Mouse (Mus musculus) lung, postnatal 0 days (tissue): ENCODE measurements around the gene Ufc1. TPM values are rescaled to one million over a fixed set of nuclear protein-coding genes. Genes with fewer than 3 reads are reported as not detected.

Experiments
- ATAC-seq: fragments of 200-750 bp; cut with Nextera tagmentation; 2 replicates; pipeline ENCODE4 v1.8.0; 2017; ENCODE audit warnings: moderate library complexity
- DNase-seq: peaks from one replicate; pipeline ENCODE4 v3.0.0-alpha.2; 2016; ENCODE audit warnings: low spot score
- H3K27ac ChIP-seq: fragments of 300-500 bp; sonication (generic); 2 replicates; pipeline ENCODE4 v1.5.1; 2014; ENCODE audit warnings: antibody characterized with exemption, mild to moderate bottlenecking, low read length, mixed read lengths
- H3K27me3 ChIP-seq: fragments of 300-500 bp; sonication (generic); replicated peaks from 2 replicates; pipeline ENCODE4 v1.6.1; 2014; ENCODE audit warnings: low read length, mixed read lengths; ENCODE audit not compliant: insufficient read depth
- H3K36me3 ChIP-seq: fragments of 300-500 bp; sonication (generic); 2 replicates; pipeline ENCODE4 v1.6.1; 2014; ENCODE audit warnings: low read length, mixed read lengths; ENCODE audit not compliant: insufficient read depth
- H3K4me1 ChIP-seq: fragments of 300-500 bp; sonication (generic); 2 replicates; pipeline ENCODE4 v1.6.1; 2014; ENCODE audit warnings: antibody characterized with exemption, low read depth, low read length, mixed read lengths; ENCODE audit not compliant: insufficient read depth
- H3K4me2 ChIP-seq: fragments of 300-500 bp; sonication (generic); replicated peaks from 2 replicates; pipeline ENCODE4 v1.6.1; 2014; ENCODE audit warnings: low read depth, mild to moderate bottlenecking, low read length, moderate library complexity, mixed read lengths
- H3K4me3 ChIP-seq: fragments of 300-500 bp; sonication (generic); 2 replicates; pipeline ENCODE4 v1.5.1; 2014; ENCODE audit warnings: low read depth, low read length
- H3K9ac ChIP-seq: fragments of 300-500 bp; sonication (generic); replicated peaks from 2 replicates; pipeline ENCODE4 v1.6.1; 2014; ENCODE audit warnings: low read depth, mild to moderate bottlenecking
- H3K9me3 ChIP-seq: fragments of 300-500 bp; sonication (generic); 2 replicates; pipeline ENCODE4 v1.6.1; 2016; ENCODE audit warnings: low read length, mixed read lengths
- CTCF ChIP-seq: IDR thresholded peaks from 2 replicates; pipeline ENCODE4 v1.5.1; 2016; ENCODE audit warnings: antibody characterized with exemption, mild to moderate bottlenecking
- EP300 ChIP-seq: IDR thresholded peaks from 2 replicates; pipeline ENCODE4 v1.6.1; 2016; ENCODE audit warnings: antibody characterized with exemption, mild to moderate bottlenecking, control low read depth
- WGBS: fragments of 180-500 bp; shearing (Covaris S2); extraction: QIAGEN DNeasy Blood & Tissue Kit; methylation state at CpG from one replicate; pipeline ENCODE4 v1.1.7; 2014; 5-methylcytosine and 5-hydroxymethylcytosine counted together
- polyA plus RNA-seq: library from polyadenylated mRNA; unstranded; fragments of >200 nt; fragmentation: Nextera tagmentation; extraction: Ambion mirVana; gene quantifications from 2 replicates; pipeline ENCODE4 v1.2.1, GENCODE M21; 2015

Gene Ufc1
- polyA plus RNA-seq, 1 experiment from 2014 or later: 100 TPM

- H3K4me1 ChIP-seq: peaks cover 9% of the 10 kb centered on the region; the same call in 1 of the 2 replicates
- no peak overlapping the region for H3K9ac ChIP-seq
- H3K36me3 ChIP-seq: peaks cover 34% of the 10 kb centered on the region; the same call in 1 of the 2 replicates
- DNase-seq (no peak), ATAC-seq (no peak)
- TF ChIP-seq EP300 (no peak), CTCF (no peak)
- H3K27me3 ChIP-seq: no peaks in the 10 kb centered on the region
- WGBS: 63% methylated on average over 11 of the region's 11 CpGs
- no peak overlapping the region for H3K4me2 ChIP-seq
- no peak overlapping the region for H3K27ac ChIP-seq
- H3K4me3 ChIP-seq: no peak overlapping the region
- no peaks in the 10 kb centered on the region for H3K9me3 ChIP-seq
Measured at GRCm38 (mm10) chr1:171275144-171275734, 19.6 kb downstream of the Ufc1 start.

- H3K9ac ChIP-seq: no peak overlapping the region
- H3K4me1 ChIP-seq: peaks cover 7% of the 10 kb centered on the region; the same call in 1 of the 2 replicates
- H3K36me3 ChIP-seq: peaks cover 34% of the 10 kb centered on the region; the same call in 1 of the 2 replicates
- ATAC-seq (no peak), DNase-seq (no peak)
- H3K27me3 ChIP-seq: no peaks in the 10 kb centered on the region
- no peak overlapping the region for H3K4me2 ChIP-seq
- 81% methylated on average over 12 of the region's 12 CpGs for WGBS
- TF ChIP-seq EP300: no peak
- TF ChIP-seq CTCF: no peak
- H3K9me3 ChIP-seq: no peaks in the 10 kb centered on the region
- no peak overlapping the region for H3K4me3 ChIP-seq
- no peak overlapping the region for H3K27ac ChIP-seq
Measured at GRCm38 (mm10) chr1:171274171-171274570, 20.7 kb downstream of the Ufc1 start.

- Histone ChIP-seq H3K4me2 (peak overlapping the region; percentile 87), H3K36me3 (peaks cover 30% of the 10 kb centered on the region; the same call in 1 of the 2 replicates), H3K4me3 (peak overlapping the region; percentile 4; the same call in 1 of the 2 replicates), H3K4me1 (peaks cover 7% of the 10 kb centered on the region; the same call in 1 of the 2 replicates), H3K27ac (peak overlapping the region; percentile 28), H3K9me3 (no peaks in the 10 kb centered on the region), H3K27me3 (no peaks in the 10 kb centered on the region), H3K9ac (no peak overlapping the region)
- DNase-seq: peak; percentile 30
- no peak for ATAC-seq
- 80% methylated on average over 3 of the region's 3 CpGs for WGBS
- TF ChIP-seq EP300 (no peak), CTCF (no peak)
Measured at GRCm38 (mm10) chr1:171272086-171272485, 22.7 kb downstream of the Ufc1 start.

GRCm38 (mm10) chr1:171271622-171272021 lies 23.2 kb downstream of the Ufc1 start:
- 0 out of 2 replicates have a peak, but pooled peaks have one; percentile 10 for TF ChIP-seq CTCF
- no peak for TF ChIP-seq EP300
- ATAC-seq (no peak), DNase-seq (no peak)
- WGBS: 45% methylated on average over 10 of the region's 10 CpGs
- H3K4me3 ChIP-seq: peak overlapping the region; percentile 4; the same call in 1 of the 2 replicates
- no peak overlapping the region for H3K9ac ChIP-seq
- peak overlapping the region; percentile 87 for H3K4me2 ChIP-seq
- H3K27ac ChIP-seq: peak overlapping the region; percentile 28
- no peaks in the 10 kb centered on the region for H3K9me3 ChIP-seq
- H3K36me3 ChIP-seq: peaks cover 29% of the 10 kb centered on the region; the same call in 1 of the 2 replicates
- H3K4me1 ChIP-seq: peaks cover 7% of the 10 kb centered on the region; the same call in 1 of the 2 replicates
- H3K27me3 ChIP-seq: no peaks in the 10 kb centered on the region

- peak; percentile 81 for DNase-seq
- no peaks in the 10 kb centered on the region for H3K27me3 ChIP-seq
- ATAC-seq: peak; percentile 39
- TF ChIP-seq EP300: no peak
- no peak for TF ChIP-seq CTCF
- peak overlapping the region; percentile 84 for H3K4me3 ChIP-seq
- 37% methylated on average over 9 of the region's 9 CpGs for WGBS
- H3K36me3 ChIP-seq: peaks cover 25% of the 10 kb centered on the region; the same call in 1 of the 2 replicates
- H3K9ac ChIP-seq: peak overlapping the region; percentile 71
- H3K9me3 ChIP-seq: no peaks in the 10 kb centered on the region
- H3K4me2 ChIP-seq: peak overlapping the region; percentile 87
- H3K4me1 ChIP-seq: peaks cover 7% of the 10 kb centered on the region; the same call in 1 of the 2 replicates
- H3K27ac ChIP-seq: peak overlapping the region; percentile 91
Measured at GRCm38 (mm10) chr1:171271196-171271595, 23.6 kb downstream of the Ufc1 start.

- Histone ChIP-seq H3K36me3 (peaks cover 21% of the 10 kb centered on the region; the same call in 1 of the 2 replicates), H3K9me3 (no peaks in the 10 kb centered on the region), H3K4me1 (peaks cover 7% of the 10 kb centered on the region; the same call in 1 of the 2 replicates), H3K4me3 (peak overlapping the region; percentile 84), H3K4me2 (peak overlapping the region; percentile 87), H3K27ac (peak overlapping the region; percentile 91), H3K9ac (peak overlapping the region; percentile 71), H3K27me3 (no peaks in the 10 kb centered on the region)
- DNase-seq: peak; percentile 90
- TF ChIP-seq EP300 (no peak), CTCF (no peak)
- peak; percentile 87 for ATAC-seq
- WGBS: 0% methylated on average over 19 of the region's 19 CpGs
Measured at GRCm38 (mm10) chr1:171270573-171270900, 24.3 kb downstream of the Ufc1 start.
